Mouse (Mus musculus) hindbrain, embryonic 15.5 days (tissue): Measurements from ENCODE around the gene Gpr108. TPM values are rescaled to one million over a fixed set of nuclear protein-coding genes. Genes with fewer than 3 reads are reported as not detected.

Experiments
- ATAC-seq: fragments of 200-750 bp; cut with Nextera tagmentation; 2 replicates; pipeline ENCODE4 v1.8.0; 2017; ENCODE audit warnings: low read depth, moderate number of reproducible peaks, moderate TSS enrichment; ENCODE audit not compliant: low FRiP score
- H3K27ac ChIP-seq: fragments of 300-500 bp; sonication (generic); replicated peaks from 2 replicates; pipeline ENCODE4 v1.5.1; 2015; ENCODE audit warnings: mild to moderate bottlenecking, inconsistent platforms
- H3K27me3 ChIP-seq: fragments of 300-500 bp; sonication (generic); 2 replicates; pipeline ENCODE4 v1.6.1; 2015; ENCODE audit warnings: control low read depth, inconsistent platforms
- H3K36me3 ChIP-seq: fragments of 300-500 bp; sonication (generic); 2 replicates; pipeline ENCODE4 v1.6.1; 2015; ENCODE audit warnings: control low read depth, inconsistent platforms
- H3K4me1 ChIP-seq: fragments of 300-500 bp; sonication (generic); replicated peaks from 2 replicates; pipeline ENCODE4 v1.6.1; 2015; ENCODE audit warnings: control low read depth, inconsistent platforms
- H3K4me2 ChIP-seq: fragments of 300-500 bp; sonication (generic); 2 replicates; pipeline ENCODE4 v1.6.1; 2015; ENCODE audit warnings: moderate library complexity, mild to moderate bottlenecking, inconsistent platforms
- H3K4me3 ChIP-seq: fragments of 300-500 bp; sonication (generic); 2 replicates; pipeline ENCODE4 v1.5.1; 2015; ENCODE audit warnings: mild to moderate bottlenecking, inconsistent platforms
- H3K9ac ChIP-seq: fragments of 300-500 bp; sonication (generic); 2 replicates; pipeline ENCODE4 v1.6.1; 2015; ENCODE audit warnings: inconsistent platforms
- H3K9me3 ChIP-seq: fragments of 300-500 bp; sonication (generic); 2 replicates; pipeline ENCODE4 v1.6.1; 2016; ENCODE audit warnings: control low read depth, inconsistent platforms
- WGBS: fragments of 180-500 bp; shearing (Covaris S2); methylation state at CpG from one replicate; pipeline ENCODE4 v1.1.7; 2015; 5-methylcytosine and 5-hydroxymethylcytosine counted together
- polyA plus RNA-seq: library from polyadenylated mRNA; unstranded; fragments of >200 nt; fragmentation: Nextera tagmentation; extraction: Ambion mirVana; gene quantifications from 2 replicates; pipeline ENCODE4 v1.2.1, GENCODE M21; 2015

Gene Gpr108
- polyA plus RNA-seq, 1 experiment from 2014 or later = 22.3 TPM

DNA sequence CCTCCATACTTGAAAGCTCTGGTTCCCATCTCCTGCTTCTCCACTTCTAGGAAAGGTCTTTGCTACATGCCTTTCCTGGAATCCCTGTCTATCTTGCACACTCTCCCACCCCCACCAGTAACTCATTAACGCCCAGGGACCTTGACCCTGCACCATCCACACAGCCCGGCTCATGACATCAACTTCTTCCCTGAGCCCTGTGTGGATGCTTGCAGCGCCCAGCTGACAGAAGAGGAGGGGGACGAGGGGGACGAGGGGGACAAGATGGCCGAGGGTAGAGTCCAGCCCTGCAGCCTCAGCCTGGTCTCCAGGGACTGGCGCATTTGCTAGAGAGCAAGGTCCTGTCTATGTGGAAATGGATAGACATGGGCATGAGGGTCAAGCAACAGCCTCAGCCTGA lies 15.2 kb downstream of the Gpr108 start:
- Histone ChIP-seq H3K4me3 (no peak overlapping the region), H3K27ac (no peak overlapping the region)

DNA sequence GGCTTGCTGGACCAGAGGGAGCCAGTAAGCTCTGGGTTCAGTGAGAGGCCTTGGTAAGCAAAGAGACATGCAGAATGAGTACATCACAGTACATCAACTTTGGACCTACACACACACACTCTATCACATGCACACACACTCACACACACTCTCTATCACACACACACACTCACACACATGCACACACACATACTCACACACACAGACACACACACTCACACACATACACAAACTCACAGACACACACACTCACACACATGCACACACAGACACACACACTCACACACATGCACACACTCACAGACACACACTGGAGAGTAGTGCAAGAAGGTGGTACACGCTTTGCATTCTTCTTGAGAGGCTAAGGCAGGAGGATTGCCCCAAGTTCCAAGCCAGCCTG lies 16.0 kb downstream of the Gpr108 start:
- no peak overlapping the region for H3K4me2 ChIP-seq
- H3K4me3 ChIP-seq = no peak overlapping the region
- H3K9ac ChIP-seq = no peak overlapping the region
- H3K4me1 ChIP-seq = no peaks in the 10 kb centered on the region
- no peaks in the 10 kb centered on the region for H3K9me3 ChIP-seq
- no peak overlapping the region for H3K27ac ChIP-seq
- H3K27me3 ChIP-seq = no peaks in the 10 kb centered on the region
- H3K36me3 ChIP-seq = no peaks in the 10 kb centered on the region
- ATAC-seq = no peak
- WGBS = 79% methylated on average over 1 of the region's 1 CpGs

More for the DNA sequence above, 15.2 kb downstream of the Gpr108 start:
- Histone ChIP-seq H3K9me3 (no peaks in the 10 kb centered on the region), H3K27me3 (no peaks in the 10 kb centered on the region), H3K9ac (no peak overlapping the region), H3K36me3 (peaks cover 5% of the 10 kb centered on the region; the same call in 1 of the 2 replicates), H3K4me2 (no peak overlapping the region), H3K4me1 (no peaks in the 10 kb centered on the region)
- no peak for ATAC-seq
- WGBS = 54% methylated on average over 7 of the region's 7 CpGs

DNA sequence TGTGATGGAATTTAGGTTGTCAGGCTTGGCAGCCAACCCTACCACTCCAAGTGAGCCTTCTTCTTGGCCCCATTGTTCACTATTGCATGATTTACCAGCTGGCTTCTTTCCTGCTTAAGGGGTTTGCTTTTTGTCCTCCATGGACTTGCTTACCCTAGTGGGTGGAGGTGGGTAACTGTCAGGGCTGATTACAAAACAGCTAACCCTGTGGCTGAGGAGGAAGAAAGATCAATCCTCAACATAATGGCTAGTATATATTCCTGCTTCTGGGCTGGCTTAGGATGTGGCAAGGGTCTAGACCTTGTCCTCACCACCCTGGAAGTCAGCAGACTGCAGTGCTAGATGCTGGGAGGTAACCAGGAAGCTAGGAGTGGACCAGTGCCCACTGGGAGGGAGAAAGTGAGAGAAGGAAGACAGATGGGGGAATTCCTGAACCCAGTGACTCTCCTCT lies 16.9 kb downstream of the Gpr108 start:
- no peak overlapping the region for H3K9ac ChIP-seq
- no peaks in the 10 kb centered on the region for H3K4me1 ChIP-seq
- H3K27me3 ChIP-seq = no peaks in the 10 kb centered on the region
- H3K36me3 ChIP-seq = no peaks in the 10 kb centered on the region
- no peak overlapping the region for H3K27ac ChIP-seq
- ATAC-seq = no peak
- no peaks in the 10 kb centered on the region for H3K9me3 ChIP-seq
- H3K4me2 ChIP-seq = no peak overlapping the region
- no peak overlapping the region for H3K4me3 ChIP-seq

DNA sequence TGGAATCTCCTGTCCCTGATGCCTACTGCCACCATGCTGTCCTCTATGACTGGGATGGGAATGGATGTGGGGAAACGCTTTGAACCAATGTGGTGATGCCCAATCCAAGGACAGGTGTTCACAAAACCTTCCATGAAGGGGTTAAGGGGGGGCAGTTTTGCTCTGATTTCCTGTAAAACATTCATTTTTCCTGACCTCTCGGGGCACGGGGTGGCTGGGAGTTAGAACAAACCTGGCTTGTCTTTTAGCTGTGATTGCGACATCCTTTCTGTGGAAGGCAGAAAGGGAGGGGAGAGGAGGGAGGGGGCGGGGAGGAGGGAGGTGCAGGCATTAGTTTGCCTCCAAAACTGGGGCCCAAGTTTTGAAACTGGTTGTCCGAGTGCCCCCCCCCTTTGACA lies 17.5 kb downstream of the Gpr108 start:
- no peak for ATAC-seq
- 80% methylated on average over 6 of the region's 6 CpGs for WGBS

DNA sequence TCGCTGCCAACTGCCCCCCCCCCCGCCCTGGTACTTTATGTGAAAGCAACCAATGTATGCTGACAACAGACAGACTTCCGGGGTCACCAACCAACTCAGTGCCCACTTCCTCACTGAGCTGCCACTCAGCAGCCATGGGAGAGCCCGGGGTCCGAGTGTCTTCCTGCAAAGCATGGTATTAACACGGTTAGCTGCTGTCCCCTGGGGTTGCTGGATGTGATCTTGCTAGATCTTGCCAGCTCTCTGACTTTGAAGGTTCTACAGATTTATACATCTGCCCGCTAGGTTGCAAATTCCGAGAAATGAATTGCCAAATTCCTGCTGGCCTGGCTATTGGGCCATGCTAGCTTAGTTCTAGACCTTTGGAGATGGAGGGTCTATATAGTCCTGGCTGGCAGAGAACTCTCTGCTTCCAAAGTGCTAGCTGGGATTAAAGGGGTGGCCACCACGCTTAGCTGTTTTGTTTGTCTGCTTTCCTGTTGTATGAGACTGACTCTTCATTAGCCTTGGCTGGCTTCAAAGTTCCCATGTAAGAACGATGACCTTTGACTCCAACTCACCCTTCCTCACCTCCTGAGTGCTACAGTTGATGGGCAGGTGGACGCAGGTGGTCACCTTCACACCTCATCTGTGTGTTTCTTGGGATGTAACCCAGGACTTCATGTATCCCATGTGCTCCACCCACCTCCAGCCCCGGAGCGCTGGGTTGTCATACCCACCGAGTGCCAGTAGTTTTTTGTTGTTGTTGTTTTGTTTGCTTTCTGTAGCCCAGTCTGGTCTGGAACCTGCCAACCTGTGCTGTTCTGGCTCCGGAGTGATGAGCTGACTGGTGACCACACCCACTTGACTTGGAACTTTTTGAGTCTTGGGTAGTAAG lies 18.2 kb downstream of the Gpr108 start:
- Histone ChIP-seq H3K4me2 (no peak overlapping the region), H3K4me3 (no peak overlapping the region), H3K4me1 (no peaks in the 10 kb centered on the region), H3K9me3 (no peaks in the 10 kb centered on the region), H3K27ac (no peak overlapping the region), H3K27me3 (no peaks in the 10 kb centered on the region), H3K9ac (no peak overlapping the region), H3K36me3 (no peaks in the 10 kb centered on the region)
- WGBS = 79% methylated on average over 15 of the region's 15 CpGs
- no peak for ATAC-seq

More for the DNA sequence above, 17.5 kb downstream of the Gpr108 start:
- Histone ChIP-seq H3K36me3 (no peaks in the 10 kb centered on the region), H3K9ac (no peak overlapping the region), H3K27ac (no peak overlapping the region), H3K9me3 (no peaks in the 10 kb centered on the region), H3K4me3 (no peak overlapping the region), H3K27me3 (no peaks in the 10 kb centered on the region), H3K4me2 (no peak overlapping the region), H3K4me1 (no peaks in the 10 kb centered on the region)

DNA sequence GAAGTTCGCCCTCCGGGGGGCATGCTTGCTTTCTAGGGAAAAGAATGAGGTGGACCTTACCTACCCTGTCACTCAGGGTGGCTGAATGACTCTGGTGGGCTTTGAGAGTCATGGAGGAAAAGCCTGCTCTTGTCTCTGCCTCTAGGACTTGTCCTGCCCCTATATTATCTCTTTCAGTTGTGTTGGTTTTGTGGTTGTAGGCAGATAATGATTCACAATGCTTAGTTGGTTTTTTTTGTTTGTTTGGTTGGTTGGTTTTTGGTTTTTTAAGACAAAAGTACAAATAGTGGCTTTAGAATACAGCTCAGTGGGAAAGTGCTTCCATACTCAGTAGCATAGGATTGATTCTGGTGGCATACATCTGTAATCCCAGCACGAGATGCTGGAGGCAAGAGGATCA lies 19.4 kb downstream of the Gpr108 start:
- H3K9me3 ChIP-seq = no peaks in the 10 kb centered on the region
- no peaks in the 10 kb centered on the region for H3K36me3 ChIP-seq
- 0 out of 2 replicates have a peak, but pooled peaks cover 3% of the 10 kb centered on the region for H3K27me3 ChIP-seq
- H3K4me2 ChIP-seq = no peak overlapping the region
- H3K9ac ChIP-seq = no peak overlapping the region
- ATAC-seq = no peak
- no peak overlapping the region for H3K4me3 ChIP-seq
- H3K4me1 ChIP-seq = no peaks in the 10 kb centered on the region
- H3K27ac ChIP-seq = no peak overlapping the region
- WGBS = 81% methylated on average over 3 of the region's 3 CpGs

DNA sequence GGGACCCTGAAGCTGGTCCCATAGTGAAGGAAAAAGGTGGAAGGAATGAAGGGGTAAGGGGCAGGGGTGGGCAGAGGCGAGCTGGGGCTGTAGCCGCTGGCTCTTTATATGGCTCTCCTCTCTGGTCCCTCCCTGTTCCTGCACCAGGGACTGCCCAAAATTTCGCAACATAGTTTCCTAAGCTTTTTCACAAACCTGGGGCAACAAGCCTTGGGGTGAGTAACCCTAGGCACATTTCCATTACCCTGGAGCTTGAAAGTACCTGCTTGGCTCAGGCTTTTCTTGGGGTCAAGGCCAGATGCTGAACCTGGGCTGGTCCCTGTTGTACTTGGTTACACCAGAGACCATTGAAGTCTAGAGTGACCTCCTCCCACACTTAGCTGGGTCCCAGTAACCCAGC lies 20.2 kb downstream of the Gpr108 start, which contains the start of gene C3:
Gene C3, minus strand, starts transcription at position 123 of the 400 bp plus-strand sequence.
- 89% methylated on average over 3 of the region's 3 CpGs for WGBS
- Histone ChIP-seq H3K36me3 (no peaks in the 10 kb centered on the region), H3K4me3 (no peak within 1 kb of the TSS), H3K27me3 (0 out of 2 replicates have a peak, but pooled peaks cover 3% of the 10 kb centered on the region), H3K4me1 (no peaks in the 10 kb centered on the region), H3K27ac (no peak within 1 kb of the TSS), H3K4me2 (no peak within 1 kb of the TSS), H3K9ac (no peak within 1 kb of the TSS), H3K9me3 (no peaks in the 10 kb centered on the region)
- ATAC-seq = no peak

DNA sequence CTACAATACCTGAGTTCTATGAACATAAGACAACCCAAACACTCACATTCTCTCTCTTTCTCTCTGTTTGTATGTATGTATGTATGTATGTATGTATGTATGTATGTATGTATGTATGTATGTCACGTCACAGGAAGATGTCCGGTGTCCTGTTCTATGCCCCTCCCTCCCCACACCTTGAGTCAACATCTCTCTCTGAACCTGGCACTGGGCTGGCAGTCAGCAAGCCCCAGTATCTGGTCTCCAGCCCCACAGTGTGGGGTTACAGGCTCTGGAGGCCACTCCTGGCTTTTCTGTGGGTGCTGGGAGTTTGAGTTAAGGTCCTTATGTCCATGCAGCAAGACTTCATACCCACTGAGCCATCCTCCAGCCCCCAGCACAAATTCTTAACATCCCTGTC lies 20.8 kb downstream of the Gpr108 start:
- Histone ChIP-seq H3K4me2 (no peak overlapping the region), H3K4me1 (no peaks in the 10 kb centered on the region), H3K4me3 (no peak overlapping the region), H3K9ac (no peak overlapping the region), H3K27ac (no peak overlapping the region), H3K27me3 (0 out of 2 replicates have a peak, but pooled peaks cover 3% of the 10 kb centered on the region), H3K36me3 (no peaks in the 10 kb centered on the region), H3K9me3 (no peaks in the 10 kb centered on the region)
- no peak for ATAC-seq
- WGBS = 96% methylated on average over 2 of the region's 2 CpGs

DNA sequence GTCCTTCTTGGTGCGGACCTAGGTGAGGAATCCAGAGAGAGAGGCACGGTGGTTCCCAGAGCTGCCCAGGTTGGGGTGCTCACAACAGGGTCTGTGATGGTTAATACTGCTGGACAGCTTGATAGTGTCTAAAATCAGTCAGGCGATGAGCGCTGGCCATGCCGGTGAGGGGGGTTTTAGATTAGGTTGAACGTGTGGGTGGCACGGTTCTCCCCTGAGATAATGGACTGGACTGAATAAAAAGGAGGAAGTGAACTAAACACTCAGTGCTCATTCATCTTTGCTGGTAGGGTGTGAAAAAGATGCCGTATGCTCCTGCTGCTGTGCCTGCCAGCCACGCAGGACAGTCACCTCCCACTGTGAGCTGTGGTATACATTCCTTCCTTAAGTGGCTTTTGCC lies 24.9 kb downstream of the Gpr108 start:
- Histone ChIP-seq H3K4me3 (no peak overlapping the region), H3K4me1 (no peaks in the 10 kb centered on the region), H3K36me3 (no peaks in the 10 kb centered on the region), H3K4me2 (no peak overlapping the region), H3K27me3 (0 out of 2 replicates have a peak, but pooled peaks cover 3% of the 10 kb centered on the region), H3K9ac (no peak overlapping the region), H3K9me3 (no peaks in the 10 kb centered on the region), H3K27ac (no peak overlapping the region)
- no peak for ATAC-seq
- WGBS = 78% methylated on average over 9 of the region's 9 CpGs

DNA sequence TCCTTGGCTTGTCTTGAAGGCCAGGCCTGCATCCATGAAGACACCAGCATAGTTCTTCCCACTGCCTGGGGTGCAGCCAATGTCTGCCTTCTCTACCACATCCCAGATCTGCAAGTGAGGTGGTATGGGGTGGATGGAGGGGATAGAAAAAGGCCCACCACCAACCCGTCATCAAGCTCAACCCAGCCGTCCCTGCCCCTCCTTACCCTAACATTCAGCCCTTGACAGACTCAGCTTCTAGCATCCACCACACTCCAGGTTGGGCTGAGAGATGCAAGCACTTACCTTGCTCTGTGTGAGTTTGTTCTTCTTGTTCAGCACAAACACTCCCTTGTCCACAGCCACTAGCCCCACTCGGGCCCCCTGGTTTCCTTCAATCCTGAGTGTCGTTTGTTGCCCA lies 26.3 kb downstream of the Gpr108 start:
- H3K27ac ChIP-seq = no peak overlapping the region

DNA sequence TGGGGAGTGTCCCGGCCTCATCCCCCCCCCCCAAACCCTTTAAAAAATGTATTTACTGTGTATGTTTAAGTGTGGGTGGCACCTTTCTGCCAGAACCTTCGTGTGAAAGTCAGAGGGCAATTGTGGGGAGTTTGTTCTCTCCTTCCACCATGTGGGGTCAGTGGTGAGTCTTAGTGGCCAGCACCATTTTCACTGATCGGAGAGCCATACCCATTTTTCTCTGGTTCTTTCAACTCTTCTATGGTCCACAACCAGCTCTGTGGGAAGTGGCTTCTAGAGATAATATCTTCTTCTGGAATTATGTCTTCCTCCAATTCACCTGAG lies 28.4 kb downstream of the Gpr108 start:
- Histone ChIP-seq H3K4me2 (no peak overlapping the region), H3K4me3 (no peak overlapping the region), H3K4me1 (no peaks in the 10 kb centered on the region), H3K9ac (no peak overlapping the region), H3K36me3 (no peaks in the 10 kb centered on the region), H3K27ac (no peak overlapping the region), H3K9me3 (no peaks in the 10 kb centered on the region), H3K27me3 (0 out of 2 replicates have a peak, but pooled peaks cover 1% of the 10 kb centered on the region)
- no peak for ATAC-seq
- 21% methylated on average over 3 of the region's 3 CpGs for WGBS

More for the DNA sequence above, 26.3 kb downstream of the Gpr108 start:
- no peak overlapping the region for H3K9ac ChIP-seq
- 0 out of 2 replicates have a peak, but pooled peaks cover 3% of the 10 kb centered on the region for H3K27me3 ChIP-seq
- no peak overlapping the region for H3K4me3 ChIP-seq
- 84% methylated on average over 4 of the region's 4 CpGs for WGBS
- no peaks in the 10 kb centered on the region for H3K4me1 ChIP-seq
- H3K4me2 ChIP-seq = no peak overlapping the region
- ATAC-seq = no peak
- no peaks in the 10 kb centered on the region for H3K36me3 ChIP-seq
- H3K9me3 ChIP-seq = no peaks in the 10 kb centered on the region

DNA sequence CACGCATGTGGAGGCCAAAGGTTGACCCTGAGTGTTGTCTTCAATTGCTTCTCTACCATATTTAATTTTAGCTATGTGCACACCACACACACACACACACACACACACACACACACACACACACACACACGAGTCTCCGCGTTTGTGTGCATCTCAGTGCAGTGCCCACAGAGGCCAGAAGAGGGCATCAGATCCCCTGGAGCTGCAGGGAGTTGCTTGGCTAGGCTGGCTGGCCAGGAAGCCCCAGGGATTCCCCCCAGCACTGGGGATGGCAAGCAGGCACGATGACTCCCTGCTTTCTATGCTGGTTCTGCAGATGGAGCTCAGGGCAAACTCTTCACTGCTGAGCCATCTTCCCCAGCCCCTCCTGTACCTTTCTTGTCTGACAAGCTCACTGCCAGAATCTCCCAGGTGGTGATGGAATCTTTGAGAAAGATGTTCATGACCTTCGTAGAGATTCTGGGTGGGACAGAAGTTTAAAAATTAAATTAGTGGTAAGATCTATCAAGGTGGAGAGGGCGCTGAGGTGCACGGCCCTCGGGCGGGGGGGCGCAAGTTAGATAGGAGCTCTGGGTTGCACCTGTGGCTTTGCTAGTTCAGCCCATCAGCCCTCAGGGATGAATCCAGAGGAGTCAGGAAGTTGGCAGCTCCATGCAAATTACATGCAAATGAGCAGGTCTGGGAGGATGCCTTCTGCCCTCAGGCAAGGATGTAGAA lies 28.9 kb downstream of the Gpr108 start:
- WGBS = 23% methylated on average over 11 of the region's 11 CpGs
- Histone ChIP-seq H3K36me3 (no peaks in the 10 kb centered on the region), H3K4me1 (no peaks in the 10 kb centered on the region), H3K4me2 (no peak overlapping the region), H3K27me3 (no peaks in the 10 kb centered on the region), H3K9ac (no peak overlapping the region), H3K9me3 (no peaks in the 10 kb centered on the region), H3K27ac (no peak overlapping the region), H3K4me3 (no peak overlapping the region)
- ATAC-seq = no peak
